Mouse (Mus musculus) small intestine, adult 2 months (tissue): Measurements from ENCODE around the gene Liph.

Source experiments
- CTCF ChIP-seq: fragments of 200-500 bp; IDR thresholded peaks from 2 replicates; pipeline ENCODE4 v1.5.1; 2012; ENCODE audit warnings: low read depth, mild to moderate bottlenecking, control low read depth, inconsistent platforms, low read length, moderate library complexity, mixed read lengths; ENCODE audit not compliant: insufficient replicate concordance, insufficient read length; ENCODE audit errors: extremely low read depth
- POLR2A ChIP-seq: fragments of 200-500 bp; IDR thresholded peaks from 2 replicates; pipeline ENCODE4 v1.6.1; 2012; ENCODE audit warnings: low read depth, mild to moderate bottlenecking, control low read depth, inconsistent platforms, low read length, moderate library complexity

DNA sequence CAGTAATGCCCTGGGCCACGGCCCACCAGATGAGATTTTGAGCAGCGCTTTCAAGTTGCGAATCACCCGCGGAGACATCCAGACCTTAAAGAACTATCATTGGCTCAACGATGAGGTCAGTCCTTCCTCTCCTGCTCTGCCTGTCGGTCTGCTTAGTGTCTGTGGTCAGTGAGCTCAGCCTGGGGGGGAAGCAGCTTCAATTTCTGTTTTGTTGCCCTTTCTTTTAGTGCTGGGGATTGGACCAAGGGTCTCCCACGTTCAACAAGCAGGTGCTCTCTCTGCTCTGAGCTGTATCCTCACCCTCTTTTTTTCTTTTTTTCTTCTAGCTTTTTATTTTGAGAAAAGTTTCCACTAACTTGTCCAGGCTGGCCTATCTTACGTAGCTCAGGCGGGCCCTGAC lies 43.1 kb upstream of the Liph start:
- TF ChIP-seq CTCF, result no peak
- TF ChIP-seq POLR2A, result no peak
